13 mouse cellular contexts compared by ENCODE assay signal in the genomic region with DNA sequence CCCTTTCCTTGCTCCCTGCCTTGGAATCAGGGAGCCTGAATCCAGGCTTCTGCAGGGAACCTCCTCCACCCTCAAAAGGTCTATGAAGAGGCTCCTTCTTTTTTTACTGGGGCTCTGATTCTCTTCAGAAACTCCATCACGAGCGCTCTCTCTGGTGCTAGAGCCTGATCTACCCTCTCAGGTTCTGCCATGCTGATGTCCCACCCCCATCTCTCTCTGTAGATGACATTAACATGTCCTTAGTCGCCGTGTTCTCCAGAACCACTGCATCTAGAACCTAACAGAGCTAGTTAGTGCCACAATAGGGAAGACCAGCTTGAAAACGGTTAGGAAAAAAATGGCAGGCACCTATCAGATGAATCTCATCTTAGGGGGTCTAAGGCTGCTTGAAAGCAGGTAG. TPM values are rescaled to one million over a fixed set of nuclear protein-coding genes. Genes with fewer than 3 reads are reported as not detected.
DNase-seq lines count a peak whose midpoint lies in the region; ATAC-seq and TF ChIP-seq lines count a peak whose summit lies in the region.
"Had no signal": no experiment of that assay in that cellular context is flagged by ENCODE, and none has a peak within 500 bp of the region (broad histone marks: within the 10 kb centered on the region; RNA-seq: fewer than 3 reads in every experiment).

No protein-coding gene starts in this region.

- H3K4me2 ChIP-seq in hindbrain, postnatal 0 days (ENCODE audit: low read depth, low read length), result peak overlapping the region; percentile 27; the same call in 1 of the 2 replicates
- no peak overlapping the region for H3K4me2 ChIP-seq in hindbrain, embryonic 14.5 days (replicated peaks)
- 0 out of 2 replicates have a peak overlapping the region, but pooled peaks have one; percentile 24 for H3K4me2 ChIP-seq in embryonic facial prominence, embryonic 11.5 days (ENCODE audit: low read depth, low read length)
- H3K4me2 ChIP-seq in liver, embryonic 13.5 days, result peak overlapping the region; percentile 35; the same call in 1 of the 2 replicates
- H3K4me2 ChIP-seq: hindbrain, embryonic 12.5 days had no signal

- DNase-seq in hindbrain, postnatal 0 days (ENCODE audit: low spot score), result no peak
- no peak for DNase-seq in hindbrain, embryonic 14.5 days (ENCODE audit: low spot score)
- DNase-seq in brain, adult 2 months (ENCODE audit: low read depth, low spot score), result peak; percentile 60
- no peak for DNase-seq in embryonic facial prominence, embryonic 11.5 days (ENCODE audit: low spot score)
- DNase-seq in liver, embryonic 13.5 days, result no peak
- no peak for DNase-seq in adrenal gland, postnatal 25 days
- no peak for DNase-seq in B cell, adult 2 months
- DNase-seq: adrenal gland, adult 8-10 months; cerebellum, adult 2 months had no signal

- no peaks in the 10 kb centered on the region for H3K9me3 ChIP-seq in hindbrain, postnatal 0 days (ENCODE audit: low read length)
- no peaks in the 10 kb centered on the region for H3K9me3 ChIP-seq in hindbrain, embryonic 14.5 days (ENCODE audit: control insufficient read depth, low read length)
- H3K9me3 ChIP-seq in embryonic facial prominence, embryonic 11.5 days (replicated peaks; ENCODE audit: control insufficient read depth, low read length), result no peaks in the 10 kb centered on the region
- H3K9me3 ChIP-seq in liver, embryonic 13.5 days (replicated peaks), result no peaks in the 10 kb centered on the region
- H3K9me3 ChIP-seq: hindbrain, embryonic 12.5 days; neural tube, embryonic 12.5 days had no signal

- no peaks in the 10 kb centered on the region for H3K27me3 ChIP-seq in hindbrain, postnatal 0 days (ENCODE audit: insufficient read depth, low read length)
- no peaks in the 10 kb centered on the region for H3K27me3 ChIP-seq in hindbrain, embryonic 14.5 days (ENCODE audit: control insufficient read depth, insufficient read depth, low read length)
- no peaks in the 10 kb centered on the region for H3K27me3 ChIP-seq in embryonic facial prominence, embryonic 11.5 days (ENCODE audit: control insufficient read depth, insufficient read depth, low read length)
- H3K27me3 ChIP-seq in liver, embryonic 13.5 days, result no peaks in the 10 kb centered on the region
- H3K27me3 ChIP-seq: hindbrain, embryonic 12.5 days; neural tube, embryonic 12.5 days had no signal

- TF ChIP-seq CTCF in hindbrain, postnatal 0 days (IDR thresholded peaks at IDR 0.05; ENCODE audit: low read depth), result no peak

- ATAC-seq in hindbrain, postnatal 0 days, result no peak
- no peak for ATAC-seq in hindbrain, embryonic 14.5 days (ENCODE audit: low FRiP score)
- ATAC-seq in embryonic facial prominence, embryonic 11.5 days (replicated peaks; ENCODE audit: insufficient number of reproducible peaks, low FRiP score, low TSS enrichment, low read depth), result no peak
- ATAC-seq in liver, embryonic 13.5 days (ENCODE audit: low read depth), result no peak

- H3K27ac ChIP-seq in hindbrain, postnatal 0 days, result no peak overlapping the region
- H3K27ac ChIP-seq in hindbrain, embryonic 14.5 days, result no peak overlapping the region
- no peak overlapping the region for H3K27ac ChIP-seq in embryonic facial prominence, embryonic 11.5 days (replicated peaks; ENCODE audit: low read depth, low read length)
- H3K27ac ChIP-seq in liver, embryonic 13.5 days, result no peak overlapping the region
- H3K27ac ChIP-seq: hindbrain, embryonic 12.5 days; neural tube, embryonic 12.5 days had no signal

- 73% methylated on average over 5 of the region's 5 CpGs for WGBS in hindbrain, postnatal 0 days
- 75% methylated on average over 5 of the region's 5 CpGs for WGBS in hindbrain, embryonic 14.5 days
- WGBS in embryonic facial prominence, embryonic 11.5 days, result 76% methylated on average over 5 of the region's 5 CpGs
- WGBS in liver, embryonic 13.5 days (ENCODE audit: insufficient replicate concordance), result 49% methylated on average over 5 of the region's 5 CpGs

- H3K4me3 ChIP-seq in hindbrain, postnatal 0 days (ENCODE audit: low read length), result no peak overlapping the region
- H3K4me3 ChIP-seq in hindbrain, embryonic 14.5 days (replicated peaks; ENCODE audit: low read length), result no peak overlapping the region
- H3K4me3 ChIP-seq in embryonic facial prominence, embryonic 11.5 days (ENCODE audit: low read depth, low read length), result no peak overlapping the region
- H3K4me3 ChIP-seq in liver, embryonic 13.5 days (replicated peaks), result no peak overlapping the region
- H3K4me3 ChIP-seq: hindbrain, embryonic 12.5 days; neural tube, embryonic 12.5 days had no signal

- no peak overlapping the region for H3K9ac ChIP-seq in hindbrain, postnatal 0 days (replicated peaks; ENCODE audit: low read length)
- H3K9ac ChIP-seq in hindbrain, embryonic 14.5 days, result no peak overlapping the region
- no peak overlapping the region for H3K9ac ChIP-seq in embryonic facial prominence, embryonic 11.5 days (replicated peaks; ENCODE audit: low read length)
- no peak overlapping the region for H3K9ac ChIP-seq in liver, embryonic 13.5 days
- H3K9ac ChIP-seq: hindbrain, embryonic 12.5 days; neural tube, embryonic 12.5 days had no signal

- H3K36me3 ChIP-seq in hindbrain, postnatal 0 days (ENCODE audit: insufficient read depth, low read length), result no peaks in the 10 kb centered on the region
- H3K36me3 ChIP-seq in hindbrain, embryonic 14.5 days (replicated peaks; ENCODE audit: control insufficient read depth, insufficient read depth), result no peaks in the 10 kb centered on the region
- no peaks in the 10 kb centered on the region for H3K36me3 ChIP-seq in embryonic facial prominence, embryonic 11.5 days (replicated peaks; ENCODE audit: control insufficient read depth, insufficient read depth, low read depth, low read length)
- H3K36me3 ChIP-seq in liver, embryonic 13.5 days, result no peaks in the 10 kb centered on the region
- H3K36me3 ChIP-seq: hindbrain, embryonic 12.5 days; neural tube, embryonic 12.5 days had no signal

- no peaks in the 10 kb centered on the region for H3K4me1 ChIP-seq in hindbrain, postnatal 0 days (ENCODE audit: insufficient read depth, low read length)
- no peaks in the 10 kb centered on the region for H3K4me1 ChIP-seq in hindbrain, embryonic 14.5 days (replicated peaks; ENCODE audit: control insufficient read depth, insufficient read depth, low read length)
- no peaks in the 10 kb centered on the region; the same call in 1 of the 2 replicates for H3K4me1 ChIP-seq in embryonic facial prominence, embryonic 11.5 days (ENCODE audit: control insufficient read depth, insufficient read depth, low read length)
- peaks cover 6% of the 10 kb centered on the region; the same call in 1 of the 2 replicates for H3K4me1 ChIP-seq in liver, embryonic 13.5 days (replicated peaks)
- H3K4me1 ChIP-seq: hindbrain, embryonic 12.5 days had no signal

RNA-seq across cellular contexts. Expression of gene Chrna1, which starts 16.2 kb away (rescaled TPM):
- total RNA-seq in hindbrain, postnatal 0 days (2014; rRNA removed), result not detected in 2 replicates
- 0.15 and 0.25 TPM in 2 replicates for polyA plus RNA-seq in hindbrain, postnatal 0 days (2015; fragmentation: Nextera tagmentation; extraction: Ambion mirVana)
- polyA plus RNA-seq in hindbrain, embryonic 14.5 days (2014; fragmentation: Nextera tagmentation; extraction: Ambion mirVana), result 0.18 and 0.32 TPM in 2 replicates
- polyA plus RNA-seq in embryonic facial prominence, embryonic 11.5 days (2014; fragmentation: Nextera tagmentation; extraction: Ambion mirVana), result 0.88 and 1.2 TPM in 2 replicates
- polyA plus RNA-seq in liver, embryonic 13.5 days (2015; fragmentation: Nextera tagmentation; extraction: Ambion mirVana), result 0.39 and 0.44 TPM in 2 replicates
- total RNA-seq in adrenal gland, postnatal 25 days (2021), result not detected in 2 replicates
- total RNA-seq: megakaryocyte, adult 5-6 weeks had no signal
- polyA plus RNA-seq: small intestine, adult 2 months had no signal
